Mouse (Mus musculus) bone marrow macrophage, adult 2 months (primary cell): ENCODE measurements around the gene Tubg2.

Source experiments
- CTCF ChIP-seq: IDR thresholded peaks from 2 replicates; pipeline ENCODE4 v1.5.1; 2012; ENCODE audit warnings: low read depth, mild to moderate bottlenecking, low read length, moderate library complexity
- POLR2A ChIP-seq: IDR thresholded peaks from 2 replicates; pipeline ENCODE4 v1.6.1; 2012; ENCODE audit warnings: mild to moderate bottlenecking, low read depth, low read length, borderline replicate concordance

DNA sequence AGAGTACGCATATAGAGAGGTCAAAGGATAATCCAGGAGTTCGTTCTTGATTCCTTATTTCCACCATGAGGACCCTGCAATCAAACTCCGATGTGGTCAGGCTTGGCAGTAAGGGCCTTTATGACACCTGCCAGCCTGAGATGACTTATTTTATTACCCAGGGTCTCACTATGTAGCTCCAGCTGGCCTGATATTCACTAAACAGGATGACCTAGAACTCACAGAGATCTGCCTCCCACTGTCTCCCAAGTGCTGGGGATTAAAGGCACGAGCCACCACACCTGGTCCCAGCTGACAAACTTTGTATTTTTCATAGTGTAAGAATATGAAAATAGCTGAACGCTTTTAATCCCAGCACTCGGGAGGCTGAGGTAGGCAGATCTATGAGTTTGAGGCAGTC is 556 bp upstream of the Tubg2 start:
- no peak for TF ChIP-seq CTCF
- TF ChIP-seq POLR2A, result no peak
